Mouse (Mus musculus) mature B cell (primary cell): ENCODE measurements around the gene Plekha5.
"Not testable (repeated sequence)": the region's sequence is repeated elsewhere in the genome, so short reads cannot be mapped to it uniquely, and the experiment has no call there.

Source experiments
- in situ Hi-C: fragments of 300-500 bp; cut with MboI; formaldehyde crosslinking; loops from 2 replicates; pipeline ENCODE4 v1.14.3; 2019

The Plekha5 gene

GRCm38 (mm10) chr6:140490220-140490619 lies 66.4 kb downstream of the Plekha5 start:
- in situ Hi-C loops = no loop called here

- in situ Hi-C loops = no loop called here
These were observed 67.2 kb downstream of the Plekha5 start for GRCm38 (mm10) chr6:140490921-140491537.

- in situ Hi-C loops = no loop called here
These were observed 68.2 kb downstream of the Plekha5 start for GRCm38 (mm10) chr6:140492043-140492442.

- in situ Hi-C loops = no loop called here
These were observed 74.2 kb downstream of the Plekha5 start for GRCm38 (mm10) chr6:140498074-140498473.

- in situ Hi-C loops = no loop called here
These were observed 75.1 kb downstream of the Plekha5 start for GRCm38 (mm10) chr6:140498958-140499357.

GRCm38 (mm10) chr6:140500829-140501228 lies 77.0 kb downstream of the Plekha5 start:
- in situ Hi-C loops = not testable (repeated sequence)

- in situ Hi-C loops = no loop called here
These were observed 78.0 kb downstream of the Plekha5 start for GRCm38 (mm10) chr6:140501841-140502240.

- in situ Hi-C loops = no loop called here
These were observed 80.9 kb downstream of the Plekha5 start for GRCm38 (mm10) chr6:140504796-140505195.

- in situ Hi-C loops = no loop called here
These were observed 83.8 kb downstream of the Plekha5 start for GRCm38 (mm10) chr6:140507605-140508004.

- in situ Hi-C loops = no loop called here
These were observed 84.8 kb downstream of the Plekha5 start for GRCm38 (mm10) chr6:140508475-140509150.

- in situ Hi-C loops = no loop called here
These were observed 85.3 kb downstream of the Plekha5 start for GRCm38 (mm10) chr6:140509151-140509530.

- in situ Hi-C loops = no loop called here
These were observed 88.2 kb downstream of the Plekha5 start for GRCm38 (mm10) chr6:140512016-140512415.

GRCm38 (mm10) chr6:140512427-140512826 lies 88.6 kb downstream of the Plekha5 start:
- in situ Hi-C loops = no loop called here

GRCm38 (mm10) chr6:140514205-140515110 lies 90.6 kb downstream of the Plekha5 start:
- in situ Hi-C loops = no loop called here

- in situ Hi-C loops = no loop called here
These were observed 91.7 kb downstream of the Plekha5 start for GRCm38 (mm10) chr6:140515550-140515949.

GRCm38 (mm10) chr6:140516202-140516601 lies 92.3 kb downstream of the Plekha5 start:
- in situ Hi-C loops = no loop called here

- in situ Hi-C loops = no loop called here
These were observed 93.3 kb downstream of the Plekha5 start for GRCm38 (mm10) chr6:140517188-140517587.

GRCm38 (mm10) chr6:140519019-140519418 lies 95.2 kb downstream of the Plekha5 start:
- in situ Hi-C loops = no loop called here

GRCm38 (mm10) chr6:140519488-140520159 lies 95.8 kb downstream of the Plekha5 start:
- in situ Hi-C loops = no loop called here

GRCm38 (mm10) chr6:140520961-140521360 lies 97.1 kb downstream of the Plekha5 start:
- in situ Hi-C loops = no loop called here

- in situ Hi-C loops = no loop called here
These were observed 98.0 kb downstream of the Plekha5 start for GRCm38 (mm10) chr6:140521832-140522231.

- in situ Hi-C loops = no loop called here
These were observed 99.7 kb downstream of the Plekha5 start for GRCm38 (mm10) chr6:140523600-140523999.
